Mouse (Mus musculus) forebrain, embryonic 12.5 days (tissue): ENCODE data around the gene Dapk3. TPM values are rescaled to one million over a fixed set of nuclear protein-coding genes. Genes with fewer than 3 reads are reported as not detected.
A peak's percentile ranks its signal among the peaks of the same experiment; 100 is the strongest.
"Not testable (repeated sequence)": the region's sequence is repeated elsewhere in the genome, so short reads cannot be mapped to it uniquely, and the experiment has no call there.

Source experiments
- ATAC-seq: fragments of 200-750 bp; cut with Nextera tagmentation; 2 replicates; pipeline ENCODE4 v1.8.0; 2017; ENCODE audit warnings: moderate TSS enrichment; ENCODE audit not compliant: low FRiP score
- H3K27ac ChIP-seq: fragments of 300-500 bp; sonication (generic); 2 replicates; pipeline ENCODE4 v1.5.1; 2016; ENCODE audit warnings: mild to moderate bottlenecking
- H3K27me3 ChIP-seq: fragments of 300-500 bp; sonication (generic); 2 replicates; pipeline ENCODE4 v1.6.1; 2016; ENCODE audit warnings: mild to moderate bottlenecking
- H3K36me3 ChIP-seq: fragments of 300-500 bp; sonication (generic); replicated peaks from 2 replicates; pipeline ENCODE4 v1.6.1; 2016; ENCODE audit warnings: mild to moderate bottlenecking
- H3K4me1 ChIP-seq: fragments of 300-500 bp; sonication (generic); 2 replicates; pipeline ENCODE4 v1.6.1; 2016
- H3K4me2 ChIP-seq: fragments of 300-500 bp; sonication (generic); 2 replicates; pipeline ENCODE4 v1.6.1; 2016; ENCODE audit warnings: mild to moderate bottlenecking, moderate library complexity
- H3K4me3 ChIP-seq: fragments of 300-500 bp; sonication (generic); replicated peaks from 2 replicates; pipeline ENCODE4 v1.5.1; 2016; ENCODE audit warnings: mild to moderate bottlenecking
- H3K9ac ChIP-seq: fragments of 300-500 bp; sonication (generic); 2 replicates; pipeline ENCODE4 v1.6.1; 2016; ENCODE audit warnings: mild to moderate bottlenecking
- H3K9me3 ChIP-seq: fragments of 300-500 bp; sonication (generic); 2 replicates; pipeline ENCODE4 v1.6.1; 2016
- WGBS: fragments of 180-500 bp; shearing (Covaris S2); methylation state at CpG from one replicate; pipeline ENCODE4 v1.1.7; 2016; 5-methylcytosine and 5-hydroxymethylcytosine counted together
- polyA plus RNA-seq: library from polyadenylated mRNA; unstranded; fragments of >200 nt; fragmentation: Nextera tagmentation; extraction: Ambion mirVana; gene quantifications from 2 replicates; pipeline ENCODE4 v1.2.1, GENCODE M21; 2016

Dapk3 gene
- polyA plus RNA-seq, 1 experiment from 2014 or later = 62.8 TPM

- Histone ChIP-seq H3K4me1 (no peaks in the 10 kb centered on the region), H3K4me2 (no peak overlapping the region), H3K27ac (no peak overlapping the region), H3K36me3 (peaks cover 81% of the 10 kb centered on the region), H3K9ac (no peak overlapping the region), H3K4me3 (no peak overlapping the region), H3K9me3 (no peaks in the 10 kb centered on the region), H3K27me3 (no peaks in the 10 kb centered on the region)
- 87% methylated on average over 6 of the region's 6 CpGs for WGBS
- ATAC-seq = no peak
These were observed 28.1 kb upstream of the Dapk3 start for GRCm38 (mm10) chr10:81154736-81155135.

DNA sequence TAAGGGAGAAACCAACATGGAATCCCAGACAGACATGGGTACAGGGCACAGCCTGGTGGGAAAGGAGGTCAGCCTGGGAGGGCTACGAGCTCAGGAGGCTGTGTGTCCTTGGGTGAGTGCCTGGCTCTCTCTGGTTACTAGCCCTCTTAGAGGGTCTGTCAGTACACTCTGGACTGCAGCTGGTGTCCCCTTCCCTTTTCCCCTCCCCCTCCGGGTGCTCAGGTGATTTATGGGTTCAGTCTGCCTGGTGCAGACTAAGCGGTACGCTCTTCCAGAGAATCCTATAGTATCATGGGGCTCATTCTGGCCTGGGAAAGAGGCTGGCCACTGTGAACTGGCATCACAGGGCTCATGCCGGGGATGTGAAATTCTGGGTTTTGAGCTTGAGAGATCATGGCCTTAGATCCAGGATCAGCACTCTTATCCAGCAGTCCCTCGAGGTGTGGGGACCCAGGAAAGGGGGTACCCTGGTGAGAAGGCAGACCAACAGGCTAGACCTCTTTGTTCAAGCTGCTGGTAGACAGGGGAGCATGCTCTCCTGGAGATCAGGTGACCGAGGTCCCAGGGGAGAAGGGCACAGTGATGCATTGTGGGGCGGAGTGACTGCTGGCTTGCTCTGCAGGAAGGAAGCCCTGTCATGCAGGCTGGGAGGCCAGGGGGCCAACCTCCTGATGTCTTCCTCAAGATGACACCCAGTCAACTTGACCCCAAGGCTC, 21.0 kb upstream of the Dapk3 start:
- Histone ChIP-seq H3K36me3 (peaks cover 72% of the 10 kb centered on the region), H3K4me2 (no peak overlapping the region), H3K4me3 (no peak overlapping the region), H3K9me3 (no peaks in the 10 kb centered on the region), H3K27ac (no peak overlapping the region), H3K4me1 (peaks cover 15% of the 10 kb centered on the region), H3K9ac (no peak overlapping the region), H3K27me3 (no peaks in the 10 kb centered on the region)
- 93% methylated on average over 8 of the region's 8 CpGs for WGBS
- ATAC-seq = no peak

DNA sequence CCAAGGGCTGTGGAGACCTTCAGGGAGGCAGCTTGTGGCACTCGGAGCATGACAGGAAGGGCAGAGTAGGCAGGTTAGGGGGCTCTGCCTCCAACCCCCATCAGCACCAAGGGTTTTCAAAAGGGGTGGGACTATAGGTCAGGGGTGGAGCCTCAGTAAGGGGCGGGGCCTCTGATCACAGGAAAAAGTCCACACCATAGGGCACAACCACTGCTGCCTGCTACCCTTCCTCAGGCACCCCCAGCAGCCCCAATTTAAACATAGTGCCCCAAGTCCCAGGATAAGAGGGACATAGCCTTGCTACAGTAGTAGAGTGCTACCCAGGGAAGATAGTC, 20.5 kb upstream of the Dapk3 start:
- no peaks in the 10 kb centered on the region for H3K27me3 ChIP-seq
- ATAC-seq = no peak
- H3K27ac ChIP-seq = no peak overlapping the region
- peaks cover 20% of the 10 kb centered on the region for H3K4me1 ChIP-seq
- peaks cover 66% of the 10 kb centered on the region for H3K36me3 ChIP-seq
- H3K4me2 ChIP-seq = no peak overlapping the region
- no peaks in the 10 kb centered on the region for H3K9me3 ChIP-seq
- WGBS = 82% methylated on average over 2 of the region's 2 CpGs
- no peak overlapping the region for H3K9ac ChIP-seq
- H3K4me3 ChIP-seq = no peak overlapping the region

DNA sequence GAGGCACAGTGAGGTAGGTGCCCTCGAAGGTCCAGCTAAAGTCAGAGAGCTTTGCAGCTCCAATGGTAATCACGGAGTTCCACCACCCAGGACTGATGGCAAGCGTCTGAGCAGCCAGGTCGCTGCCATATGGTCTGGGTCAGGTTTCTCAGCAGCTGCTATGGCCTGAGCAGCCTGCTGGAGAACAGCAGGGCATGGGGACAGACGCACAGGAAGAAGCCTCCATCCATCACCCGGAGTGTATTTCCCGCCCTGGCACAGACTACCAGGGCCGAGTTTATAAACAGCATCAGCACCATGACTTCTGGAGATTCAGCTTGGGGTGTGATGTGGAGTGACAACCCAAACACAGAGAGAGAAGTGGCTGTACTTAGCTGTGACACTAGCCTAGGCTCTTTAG, 17.7 kb upstream of the Dapk3 start:
- Histone ChIP-seq H3K27ac (no peak overlapping the region), H3K4me3 (no peak overlapping the region), H3K27me3 (no peaks in the 10 kb centered on the region), H3K36me3 (peaks cover 44% of the 10 kb centered on the region), H3K4me2 (no peak overlapping the region), H3K9me3 (no peaks in the 10 kb centered on the region), H3K9ac (no peak overlapping the region), H3K4me1 (peaks cover 31% of the 10 kb centered on the region)
- no peak for ATAC-seq
- WGBS = 92% methylated on average over 8 of the region's 8 CpGs

GRCm38 (mm10) chr10:81167200-81168086, 15.4 kb upstream of the Dapk3 start, which contains the start of gene Pias4:
Gene Pias4, minus strand, starts transcription at chr10:81167923.
- ATAC-seq = peak; percentile 94
- H3K36me3 ChIP-seq = peaks cover 20% of the 10 kb centered on the region
- no peaks in the 10 kb centered on the region for H3K9me3 ChIP-seq
- whole genome bisulfite sequencing = under 1% methylated on average over 57 of the region's 64 CpGs
- H3K4me1 ChIP-seq = peaks cover 28% of the 10 kb centered on the region
- no peaks in the 10 kb centered on the region for H3K27me3 ChIP-seq
- H3K9ac ChIP-seq = peak within 1 kb of the TSS; percentile 85
- H3K27ac ChIP-seq = peak within 1 kb of the TSS; percentile 78
- peak within 1 kb of the TSS; percentile 92 for H3K4me2 ChIP-seq
- H3K4me3 ChIP-seq = peak within 1 kb of the TSS; percentile 86

DNA sequence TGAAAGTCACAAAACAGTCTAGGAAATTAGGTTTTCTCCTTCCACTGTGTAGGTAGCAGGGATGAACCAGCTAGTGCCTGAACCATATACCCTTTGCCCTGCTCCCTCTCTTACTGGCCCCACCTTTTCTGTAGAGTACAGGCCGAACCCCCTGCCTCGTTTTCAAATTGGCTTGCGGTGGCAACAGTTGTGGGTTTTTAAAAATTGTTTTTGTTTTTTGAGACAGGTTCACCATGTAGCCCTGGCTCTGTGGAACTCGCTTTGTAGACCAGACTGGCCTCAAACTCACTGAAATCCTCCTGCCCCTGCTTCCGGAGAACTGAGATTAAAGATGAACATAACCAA, 14.7 kb upstream of the Dapk3 start:
- Histone ChIP-seq H3K9me3 (no peaks in the 10 kb centered on the region), H3K4me2 (peak overlapping the region; percentile 92), H3K9ac (peak overlapping the region; percentile 54; the same call in 1 of the 2 replicates), H3K4me3 (peak overlapping the region; percentile 86), H3K4me1 (peaks cover 29% of the 10 kb centered on the region), H3K36me3 (peaks cover 17% of the 10 kb centered on the region), H3K27me3 (no peaks in the 10 kb centered on the region), H3K27ac (peak overlapping the region; percentile 78)
- ATAC-seq = peak; percentile 78
- WGBS = 8% methylated on average over 5 of the region's 5 CpGs

DNA sequence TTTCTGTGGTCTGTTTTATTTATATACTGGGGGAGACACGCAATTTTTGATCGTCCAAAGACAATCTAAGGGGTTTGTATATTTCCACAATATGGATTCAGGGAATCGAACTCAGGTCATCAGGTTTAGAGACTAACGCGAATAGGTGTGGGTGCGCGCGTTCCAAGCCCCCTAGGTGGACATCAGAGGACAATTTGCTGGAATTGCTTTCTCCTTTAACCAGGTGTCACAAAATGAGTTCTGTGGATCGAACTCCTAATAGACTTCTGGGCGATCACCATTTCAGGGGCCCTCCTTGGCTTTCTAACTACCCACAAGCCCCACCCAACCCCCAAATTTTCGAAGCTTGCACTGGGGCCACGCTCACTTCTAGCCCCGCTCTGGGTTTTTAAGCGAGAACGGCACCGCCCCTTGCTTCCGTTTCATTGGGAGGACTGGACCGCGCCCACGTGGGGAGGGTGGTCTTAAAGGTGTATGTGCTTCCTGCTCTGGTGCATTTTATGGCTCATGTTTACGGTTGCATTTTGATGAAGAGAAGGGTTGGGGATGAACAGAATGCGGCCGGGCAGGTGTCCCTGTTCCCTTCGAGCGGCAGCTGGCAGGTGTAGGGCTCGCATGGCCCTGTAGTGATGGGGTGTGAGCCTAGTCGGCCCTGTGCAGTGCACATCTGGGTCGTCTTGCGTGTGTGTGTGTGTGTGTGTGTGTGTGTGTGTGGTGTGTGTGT, 14.1 kb upstream of the Dapk3 start:
- H3K4me1 ChIP-seq = peaks cover 35% of the 10 kb centered on the region
- H3K4me3 ChIP-seq = peak overlapping the region; percentile 86
- peak overlapping the region; percentile 78 for H3K27ac ChIP-seq
- WGBS = 4% methylated on average over 29 of the region's 29 CpGs
- peaks cover 13% of the 10 kb centered on the region for H3K36me3 ChIP-seq
- ATAC-seq = peak; percentile 31; the same call in 1 of the 2 replicates
- no peaks in the 10 kb centered on the region for H3K27me3 ChIP-seq
- H3K4me2 ChIP-seq = peak overlapping the region; percentile 92
- peak overlapping the region; percentile 54 for H3K9ac ChIP-seq
- no peaks in the 10 kb centered on the region for H3K9me3 ChIP-seq

GRCm38 (mm10) chr10:81169411-81169900, 13.3 kb upstream of the Dapk3 start:
- H3K36me3 ChIP-seq, H3K27me3 ChIP-seq, H3K4me3 ChIP-seq, H3K9me3 ChIP-seq, H3K4me2 ChIP-seq, ATAC-seq, H3K9ac ChIP-seq, H3K27ac ChIP-seq: not testable (repeated sequence)
- H3K4me1 ChIP-seq = peaks cover 43% of the 10 kb centered on the region
- WGBS = 54% methylated on average over 10 of the region's 14 CpGs

DNA sequence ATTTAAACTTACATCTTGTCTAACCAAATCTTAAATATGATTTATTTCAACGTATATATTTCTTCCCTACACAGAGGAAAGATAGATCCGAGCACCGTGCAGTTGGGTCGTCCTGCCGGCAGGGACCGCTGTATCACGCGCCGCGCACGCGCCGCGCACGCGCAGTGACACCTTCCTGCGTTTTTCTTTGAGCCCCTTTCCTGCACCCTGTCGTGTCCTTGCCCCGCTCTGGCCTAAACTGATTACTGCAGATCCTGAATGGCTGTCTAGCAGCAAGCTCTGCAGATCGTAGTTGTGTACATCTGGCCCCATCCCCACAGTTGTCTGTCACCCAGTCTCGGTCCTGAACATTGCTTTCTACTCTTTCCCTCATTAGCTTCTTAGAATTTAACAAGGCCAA, 9.7 kb upstream of the Dapk3 start:
- peaks cover 49% of the 10 kb centered on the region for H3K4me1 ChIP-seq
- no peaks in the 10 kb centered on the region for H3K27me3 ChIP-seq
- H3K4me2 ChIP-seq = peak overlapping the region; percentile 37
- H3K9ac ChIP-seq = peak overlapping the region; percentile 47
- no peaks in the 10 kb centered on the region for H3K9me3 ChIP-seq
- ATAC-seq = 0 out of 2 replicates have a peak, but pooled peaks have one; percentile 6
- H3K4me3 ChIP-seq = peak overlapping the region; percentile 0; the same call in 1 of the 2 replicates
- peak overlapping the region; percentile 95 for H3K27ac ChIP-seq
- 4% methylated on average over 21 of the region's 21 CpGs for WGBS
- peaks cover 9% of the 10 kb centered on the region for H3K36me3 ChIP-seq

DNA sequence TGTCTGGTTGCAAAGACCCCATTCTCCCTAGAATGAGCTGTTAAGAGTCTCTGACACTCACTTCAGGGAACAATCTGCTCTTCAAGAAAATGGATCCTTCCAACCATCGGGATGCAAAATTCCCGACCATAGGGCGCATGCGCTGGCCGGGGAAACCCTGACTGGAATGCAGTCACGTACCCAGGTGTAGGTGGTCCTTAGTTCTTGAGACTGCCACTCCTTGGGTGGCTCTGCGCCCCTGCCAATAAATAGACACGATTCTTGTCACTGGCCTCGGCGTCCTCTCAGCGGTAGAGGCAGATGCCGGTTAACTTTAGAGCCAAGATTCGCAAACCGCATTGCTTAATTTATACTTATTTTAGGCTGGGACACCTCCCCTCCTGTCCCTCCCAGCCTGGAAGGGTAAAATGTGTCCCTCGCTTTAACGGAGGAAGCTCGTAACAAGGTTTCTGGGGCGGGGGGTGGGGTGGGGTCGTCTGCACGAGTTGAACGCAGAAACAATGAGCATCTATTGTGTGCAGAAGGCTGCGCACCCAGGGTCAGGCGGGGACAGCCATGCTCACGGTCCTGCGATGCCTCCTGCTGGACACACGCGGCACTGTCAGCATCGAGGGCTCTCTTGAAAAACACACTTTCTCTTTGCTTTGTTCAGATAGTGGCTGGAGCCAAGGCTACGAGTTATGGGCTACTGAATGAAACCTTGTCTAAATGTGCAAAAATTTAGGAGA, 8.0 kb upstream of the Dapk3 start:
- Histone ChIP-seq H3K4me3 (peak overlapping the region; percentile 38), H3K4me1 (peaks cover 53% of the 10 kb centered on the region), H3K9ac (peak overlapping the region; percentile 57), H3K27ac (peak overlapping the region; percentile 95), H3K36me3 (peaks cover 25% of the 10 kb centered on the region), H3K4me2 (peak overlapping the region; percentile 72), H3K27me3 (no peaks in the 10 kb centered on the region), H3K9me3 (no peaks in the 10 kb centered on the region)
- 1% methylated on average over 29 of the region's 29 CpGs for WGBS
- peak; percentile 51 for ATAC-seq

DNA sequence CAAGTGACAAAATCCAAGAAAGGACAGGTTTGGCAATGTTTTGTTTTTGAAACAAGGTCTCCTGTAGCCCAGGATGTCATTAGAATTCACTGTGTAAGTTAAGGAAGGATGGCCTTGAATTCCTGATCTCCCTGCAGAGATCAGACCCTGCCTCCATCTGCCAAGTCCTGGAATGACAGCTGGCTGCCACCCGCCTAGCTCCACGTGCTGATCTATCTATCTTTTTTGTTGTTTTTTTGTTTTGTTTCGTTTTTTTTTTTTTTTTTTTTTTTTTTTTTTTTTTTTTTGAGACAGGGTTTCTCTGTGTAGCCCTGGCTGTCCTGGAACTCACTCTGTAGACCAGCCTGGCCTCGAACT, 7.5 kb upstream of the Dapk3 start:
- Histone ChIP-seq H3K4me3 (peak overlapping the region; percentile 38; the same call in 1 of the 2 replicates), H3K4me1 (peaks cover 53% of the 10 kb centered on the region)

More for the DNA sequence above, 7.5 kb upstream of the Dapk3 start:
- Histone ChIP-seq H3K27ac (peak overlapping the region; percentile 95), H3K36me3 (peaks cover 31% of the 10 kb centered on the region), H3K4me2 (peak overlapping the region; percentile 72)
- WGBS = 11% methylated on average over 4 of the region's 4 CpGs
- not testable (repeated sequence) for ATAC-seq, H3K9ac ChIP-seq, H3K27me3 ChIP-seq, H3K9me3 ChIP-seq
